Mouse (Mus musculus): ENCODE results near the gene Gm45062. TPM values are rescaled to one million over a fixed set of nuclear protein-coding genes. Genes with fewer than 3 reads are reported as not detected.

Gene Gm45062
- total RNA-seq, 2 experiments from 2014 or later: 0.38 TPM; not detected in 1

GRCm38 (mm10) chr6:8617369-8617768, 358.1 kb downstream of the Gm45062 start:
- DNase-seq (ENCODE audit: low spot score): no peak

- DNase-seq (ENCODE audit: low spot score): no peak
Measured at GRCm38 (mm10) chr6:8619582-8620350, 360.5 kb downstream of the Gm45062 start.

- no peak for DNase-seq (ENCODE audit: low spot score)
Measured at GRCm38 (mm10) chr6:8623045-8623444, 363.8 kb downstream of the Gm45062 start.

GRCm38 (mm10) chr6:8628226-8628625, 369.0 kb downstream of the Gm45062 start:
- DNase-seq (ENCODE audit: low spot score): no peak

GRCm38 (mm10) chr6:8628715-8629267, 369.5 kb downstream of the Gm45062 start:
- DNase-seq (ENCODE audit: low spot score): no peak

- no peak for DNase-seq (ENCODE audit: low spot score)
Measured at GRCm38 (mm10) chr6:8630531-8630930, 371.3 kb downstream of the Gm45062 start.

- DNase-seq (ENCODE audit: low spot score): no peak
Measured at GRCm38 (mm10) chr6:8631362-8631761, 372.1 kb downstream of the Gm45062 start.

- DNase-seq (ENCODE audit: low spot score): no peak
Measured at GRCm38 (mm10) chr6:8631986-8632632, 372.9 kb downstream of the Gm45062 start.

GRCm38 (mm10) chr6:8632701-8633100, 373.5 kb downstream of the Gm45062 start:
- DNase-seq (ENCODE audit: low spot score): no peak

GRCm38 (mm10) chr6:8638122-8638521, 378.9 kb downstream of the Gm45062 start:
- no peak for DNase-seq (ENCODE audit: low spot score)

- peak; percentile 11 for DNase-seq (ENCODE audit: low spot score)
Measured at GRCm38 (mm10) chr6:8638899-8639298, 379.6 kb downstream of the Gm45062 start.

GRCm38 (mm10) chr6:8639526-8639925, 380.3 kb downstream of the Gm45062 start:
- no peak for DNase-seq (ENCODE audit: low spot score)

GRCm38 (mm10) chr6:8640863-8641262, 381.6 kb downstream of the Gm45062 start:
- no peak for DNase-seq (ENCODE audit: low spot score)

- no peak for DNase-seq (ENCODE audit: low spot score)
Measured at GRCm38 (mm10) chr6:8644703-8645102, 385.5 kb downstream of the Gm45062 start.

- no peak for DNase-seq (ENCODE audit: low spot score)
Measured at GRCm38 (mm10) chr6:8645708-8646107, 386.5 kb downstream of the Gm45062 start.

Other genes starting within 250 kb of the Gm45062 start
- gene Col28a1, start 66.8 kb upstream of the Gm45062 start, total RNA-seq (2021): under 1 TPM; 0.21 to 0.24 TPM
- gene Mios, start 50.2 kb upstream of the Gm45062 start, total RNA-seq (2021): 10 to 100 TPM; 16.6 to 17.0 TPM
- gene Rpa3, start 277 bp upstream of the Gm45062 start, total RNA-seq (2021): 1 to 10 TPM; 8.2 to 9.0 TPM
- gene Umad1, start 162 bp upstream of the Gm45062 start, total RNA-seq (2021): 10 to 100 TPM; 12.1 to 16.1 TPM

Data from gastrocnemius, adult 18-20 months (tissue).